Mouse (Mus musculus): ENCODE results near the gene Podxl.

Gene Podxl

DNA sequence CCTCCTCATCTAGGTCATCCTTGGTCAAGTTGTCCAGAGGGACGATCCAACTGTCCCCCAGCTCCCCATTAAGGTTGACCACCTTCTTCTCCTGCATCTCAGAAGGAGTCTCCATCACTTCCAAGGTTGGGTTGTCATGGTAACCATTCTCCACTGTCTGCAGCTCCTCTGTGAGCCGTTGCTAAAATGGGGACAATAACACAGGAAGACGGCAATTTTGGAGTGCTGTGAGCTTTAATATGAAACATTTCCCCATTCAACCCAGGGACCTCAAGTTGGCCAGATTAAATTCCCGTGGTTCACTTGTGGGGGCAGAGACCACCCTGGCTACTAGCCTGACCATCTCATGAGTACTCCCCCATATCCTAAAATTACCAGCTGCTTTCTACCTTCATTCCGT, 40.7 kb downstream of the Podxl start:
- DNase-seq (ENCODE audit: low spot score), result no peak

- DNase-seq (ENCODE audit: low spot score), result no peak
Measured at GRCm38 (mm10) chr6:31522478-31522877, 41.3 kb downstream of the Podxl start.

DNA sequence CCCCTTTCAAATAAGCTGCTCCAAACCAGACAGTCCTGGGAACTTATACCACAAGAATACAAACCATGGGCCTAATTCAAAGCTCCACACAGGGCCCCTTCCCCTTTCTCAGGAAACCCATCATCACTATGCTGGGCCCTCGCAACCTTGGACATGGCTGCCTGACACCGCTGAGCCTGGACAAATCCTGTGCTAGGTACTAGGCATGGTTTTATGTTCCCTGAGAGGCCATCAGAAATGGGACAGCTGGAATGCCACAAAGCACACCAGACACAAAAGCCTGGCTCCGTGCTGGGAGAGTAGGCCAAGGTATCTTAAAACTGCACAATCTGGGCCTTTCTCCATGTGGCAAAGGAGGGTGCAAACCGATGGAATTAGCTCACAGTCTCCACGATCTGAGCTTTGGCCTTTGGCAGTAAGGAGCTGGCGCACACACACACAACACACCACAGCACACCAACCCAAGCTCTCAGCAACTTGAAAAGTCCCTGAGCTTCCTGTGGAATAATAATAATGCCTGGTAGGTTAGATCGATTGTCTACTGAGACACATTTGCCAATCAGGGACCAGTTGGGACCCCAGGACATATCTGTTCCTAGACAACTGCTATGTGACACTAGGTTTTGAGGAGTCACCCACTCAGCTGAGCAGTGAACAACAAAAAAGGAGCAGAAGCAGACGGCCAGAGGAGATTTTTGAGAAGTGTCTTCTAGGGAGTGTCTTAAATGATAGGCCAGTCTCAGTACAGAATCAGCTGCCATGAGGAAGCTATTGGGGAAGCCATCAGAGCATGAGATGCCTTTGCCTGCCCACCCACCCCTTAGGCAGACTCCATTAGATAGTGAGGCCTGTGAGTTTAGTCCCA, 42.1 kb downstream of the Podxl start:
- DNase-seq (ENCODE audit: low spot score), result no peak

DNA sequence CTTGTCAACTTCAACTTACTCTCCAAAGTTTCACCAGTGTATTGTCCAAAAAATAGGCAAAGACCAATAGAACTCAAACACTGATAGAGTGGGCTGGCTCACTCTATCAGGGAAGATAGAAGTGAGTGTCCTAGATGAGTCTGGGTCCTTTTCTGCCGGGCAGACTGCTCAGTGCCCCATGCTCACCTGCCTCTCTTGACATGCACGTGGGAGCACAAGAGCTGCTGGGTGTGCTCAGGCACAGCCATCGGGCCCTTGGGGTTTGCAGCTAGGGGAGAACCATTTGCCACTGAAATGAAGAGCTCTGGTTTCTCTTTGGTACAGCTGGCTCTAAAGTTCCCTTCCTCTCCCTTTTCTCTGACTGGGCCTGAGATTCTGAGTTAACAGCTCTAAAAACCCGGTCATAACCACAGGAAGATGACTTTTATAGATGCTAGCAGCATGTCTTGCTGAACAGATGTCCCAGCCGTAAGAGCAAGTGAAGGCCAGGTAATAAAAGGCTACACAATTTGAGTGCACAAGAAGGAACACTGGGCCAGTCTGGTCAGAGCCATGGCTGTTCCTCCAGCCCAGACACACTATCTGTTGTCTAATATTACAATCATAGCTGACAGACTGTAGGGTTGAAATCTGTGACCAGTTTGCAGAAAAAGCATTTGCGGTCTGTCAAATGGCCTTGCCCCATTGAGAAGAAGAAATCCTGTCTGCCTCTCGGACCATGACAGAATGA, 43.1 kb downstream of the Podxl start:
- DNase-seq (ENCODE audit: low spot score), result no peak

- DNase-seq (ENCODE audit: low spot score), result peak; percentile 60
Measured at GRCm38 (mm10) chr6:31519001-31519471, 44.7 kb downstream of the Podxl start.

GRCm38 (mm10) chr6:31518338-31518698, 45.5 kb downstream of the Podxl start:
- no peak for DNase-seq (ENCODE audit: low spot score)

- DNase-seq (ENCODE audit: low spot score), result no peak
Measured at GRCm38 (mm10) chr6:31517681-31518337, 46.0 kb downstream of the Podxl start.

- DNase-seq (ENCODE audit: low spot score), result no peak
Measured at GRCm38 (mm10) chr6:31513726-31514125, 50.1 kb downstream of the Podxl start.

DNA sequence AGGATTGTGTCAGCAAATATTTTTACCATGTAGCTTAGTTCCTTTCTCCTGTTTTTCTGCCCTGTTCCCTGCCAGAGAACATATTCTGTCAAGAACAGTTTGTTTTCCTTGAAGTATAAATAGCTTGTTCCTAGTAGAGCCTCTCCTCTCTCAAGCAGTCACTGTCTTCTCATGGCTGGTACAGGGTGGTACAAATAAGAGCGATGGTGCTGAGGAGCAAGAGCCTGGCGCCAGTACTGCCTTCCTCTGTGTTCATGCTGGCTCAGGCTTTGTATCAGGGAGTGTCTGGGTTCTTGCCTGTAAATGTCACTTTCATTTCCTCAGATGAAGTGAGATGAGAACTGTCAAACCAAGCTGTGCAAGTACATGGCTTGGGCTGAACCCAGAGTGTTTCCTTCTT, 61.2 kb downstream of the Podxl start:
- DNase-seq (ENCODE audit: low spot score), result no peak

DNA sequence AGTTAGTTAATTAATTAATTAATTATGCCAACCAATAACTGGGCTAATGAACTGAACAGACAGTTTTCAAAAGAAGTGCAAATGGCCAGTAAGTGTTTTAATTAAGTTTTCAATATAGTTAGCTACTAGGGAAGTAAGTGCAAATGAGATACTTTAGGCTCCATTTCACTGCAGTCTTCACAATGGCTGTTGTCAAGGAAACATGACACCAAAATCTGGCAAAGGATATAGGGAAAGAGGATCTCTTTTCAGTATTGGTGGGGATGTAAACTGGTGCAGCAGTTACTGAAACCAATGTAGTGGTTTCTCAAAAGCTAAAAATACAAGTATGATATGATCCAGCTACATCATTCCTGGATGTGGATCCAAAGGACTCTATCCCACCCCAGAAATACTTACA, 63.1 kb downstream of the Podxl start:
- no peak for DNase-seq (ENCODE audit: low spot score)

GRCm38 (mm10) chr6:31500260-31500659, 63.5 kb downstream of the Podxl start:
- DNase-seq (ENCODE audit: low spot score), result no peak

DNA sequence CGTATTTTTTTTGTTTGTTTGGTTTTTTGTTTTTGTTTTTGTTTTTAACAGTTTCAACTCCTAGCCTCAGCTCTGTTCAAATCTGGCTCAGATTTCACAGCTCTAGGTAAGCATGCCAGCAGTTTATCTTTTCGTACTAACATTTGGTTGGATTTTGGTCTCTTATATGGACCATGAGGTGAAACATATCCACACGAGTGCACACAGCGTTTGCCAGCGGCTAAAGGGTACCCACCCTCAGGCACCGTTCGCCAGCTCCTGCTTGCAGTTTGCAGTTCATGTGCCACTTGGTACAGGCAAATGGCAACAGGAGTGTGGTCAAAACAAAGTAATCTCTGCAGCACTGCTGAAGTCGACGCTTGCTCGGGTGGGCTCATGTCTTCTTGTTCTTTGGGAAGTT, 63.9 kb downstream of the Podxl start:
- DNase-seq (ENCODE audit: low spot score), result no peak

DNA sequence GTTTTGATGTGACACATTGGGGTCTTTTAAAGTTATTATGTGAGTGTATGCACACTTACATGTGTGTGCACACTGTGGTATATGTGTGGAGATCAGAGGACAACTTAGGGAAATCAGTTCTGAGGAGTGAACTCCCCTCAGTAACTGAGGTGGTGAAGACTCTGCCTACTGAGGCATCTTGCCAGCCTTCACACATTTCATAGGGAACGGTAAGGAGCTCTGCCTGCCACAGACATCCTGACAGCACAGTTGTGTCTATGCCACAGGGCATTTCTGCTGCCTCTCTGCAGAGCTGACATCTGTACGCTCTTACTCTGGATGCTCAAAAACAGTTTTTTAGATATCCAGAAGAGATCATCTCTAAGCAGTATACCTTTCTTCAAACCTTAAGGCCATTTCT, 67.6 kb downstream of the Podxl start:
- DNase-seq (ENCODE audit: low spot score), result no peak

DNA sequence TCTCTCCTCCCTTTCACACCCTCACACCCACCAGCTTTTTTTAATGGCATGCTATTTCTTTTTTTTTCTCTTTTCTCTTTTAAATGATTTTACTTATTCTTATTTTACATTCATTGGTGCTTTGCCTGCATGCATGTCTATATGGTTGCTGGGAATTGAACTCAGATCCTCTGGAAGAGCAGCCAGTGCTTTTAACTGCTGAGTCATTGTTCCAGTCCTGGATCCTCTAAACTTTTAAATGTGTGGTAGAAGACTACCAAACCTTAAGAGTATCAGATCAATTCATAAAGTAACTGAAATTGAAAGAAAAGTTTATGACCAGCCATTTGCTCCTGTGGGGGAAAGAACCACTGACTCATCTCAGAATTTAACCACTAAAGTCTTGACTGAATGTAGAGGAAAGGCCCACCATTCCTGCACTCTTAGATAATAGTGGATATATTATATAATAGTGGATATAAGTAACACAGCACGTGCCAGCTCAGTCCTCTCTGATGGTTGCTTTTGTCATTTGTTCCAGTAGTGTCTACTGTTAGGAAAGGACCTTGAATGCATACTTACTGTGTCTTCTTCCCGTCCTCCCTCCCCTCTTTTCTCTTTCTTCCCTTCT, 68.6 kb downstream of the Podxl start:
- DNase-seq (ENCODE audit: low spot score), result no peak

GRCm38 (mm10) chr6:31489950-31490349, 73.8 kb downstream of the Podxl start:
- DNase-seq (ENCODE audit: low spot score), result no peak

- DNase-seq (ENCODE audit: low spot score), result no peak
Measured at GRCm38 (mm10) chr6:31486601-31487000, 77.2 kb downstream of the Podxl start.

- DNase-seq (ENCODE audit: low spot score), result no peak
Measured at GRCm38 (mm10) chr6:31480008-31480407, 83.8 kb downstream of the Podxl start.

GRCm38 (mm10) chr6:31478221-31478620, 85.6 kb downstream of the Podxl start:
- DNase-seq (ENCODE audit: low spot score), result no peak

Data from testis, postnatal 10 days (tissue).